Mouse (Mus musculus): ENCODE results near the gene Ptprd.

The Ptprd gene

GRCm38 (mm10) chr4:76913532-76914150 is 1298.1 kb downstream of the Ptprd start:
- DNase-seq (ENCODE audit: low spot score in 2 of 2) = no peak

GRCm38 (mm10) chr4:76901692-76902091 is 1310.1 kb downstream of the Ptprd start:
- DNase-seq (ENCODE audit: low spot score in 2 of 2) = no peak

DNA sequence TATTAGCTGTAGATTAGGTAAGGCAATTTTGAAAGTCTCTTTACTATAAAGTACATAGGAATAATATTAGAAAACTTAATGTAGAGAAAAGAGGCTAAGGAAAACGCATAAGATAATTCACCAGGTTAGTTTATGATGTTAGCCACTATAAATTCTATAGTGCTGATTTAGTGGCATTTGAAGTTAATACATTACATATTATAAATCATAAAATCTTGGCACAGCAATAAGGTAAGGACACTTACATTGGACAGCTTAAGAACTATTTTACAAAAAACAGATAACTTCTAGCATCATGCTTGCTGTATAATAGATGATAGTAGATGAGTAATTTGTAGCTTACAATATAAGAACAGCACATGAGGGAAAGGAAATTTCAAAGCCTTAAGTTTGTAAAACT is 1322.1 kb downstream of the Ptprd start:
- no peak for DNase-seq (ENCODE audit: low spot score in 2 of 2)

DNA sequence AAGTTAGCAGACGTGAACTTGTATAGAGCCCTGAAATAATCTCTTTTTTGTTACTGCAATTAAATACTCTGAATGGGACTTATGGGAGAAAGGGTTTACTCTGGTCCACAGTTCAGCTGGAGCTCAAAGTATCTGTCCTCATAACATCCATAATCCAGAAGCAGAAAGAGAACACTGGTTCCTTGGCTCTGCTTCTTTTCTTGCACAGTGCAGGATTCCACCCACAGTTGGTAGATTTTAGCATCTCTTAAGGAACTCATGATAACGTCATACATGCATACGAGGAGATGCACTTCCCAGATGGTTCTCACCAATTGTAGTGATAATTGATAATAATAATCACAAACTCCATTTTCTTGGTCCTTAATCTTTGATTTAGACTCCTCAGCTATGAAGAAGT is 1330.2 kb downstream of the Ptprd start:
- no peak for DNase-seq (ENCODE audit: low spot score in 2 of 2)

- DNase-seq (ENCODE audit: low spot score in 2 of 2) = no peak
Observed at GRCm38 (mm10) chr4:76870971-76871370, 1340.8 kb downstream of the Ptprd start.

- DNase-seq (ENCODE audit: low spot score in 2 of 2) = no peak
Observed at GRCm38 (mm10) chr4:76865585-76865984, 1346.2 kb downstream of the Ptprd start.

DNA sequence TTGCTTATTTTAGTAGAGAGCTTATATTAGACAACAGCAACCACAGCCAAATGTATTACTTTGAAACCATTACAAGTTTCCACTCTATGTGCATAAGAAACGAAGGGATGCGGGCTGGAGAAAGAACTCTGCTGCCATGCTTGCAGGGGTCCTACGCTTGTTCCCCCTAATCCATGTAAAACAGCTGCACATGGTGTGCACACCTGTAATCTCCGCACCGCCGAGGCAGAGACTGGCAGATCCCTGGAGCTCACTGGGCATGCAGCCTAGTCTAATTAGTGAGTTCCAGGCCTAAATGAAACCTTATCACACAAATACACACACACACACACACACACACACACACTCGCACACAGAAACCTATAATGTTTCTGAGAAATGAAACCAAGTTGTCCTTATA is 1365.5 kb downstream of the Ptprd start:
- DNase-seq (ENCODE audit: low spot score in 2 of 2) = no peak

GRCm38 (mm10) chr4:76839016-76839415 is 1372.7 kb downstream of the Ptprd start:
- DNase-seq (ENCODE audit: low spot score in 2 of 2) = no peak

- DNase-seq (ENCODE audit: low spot score in 2 of 2) = no peak
Observed at GRCm38 (mm10) chr4:76812138-76812537, 1399.6 kb downstream of the Ptprd start.

DNA sequence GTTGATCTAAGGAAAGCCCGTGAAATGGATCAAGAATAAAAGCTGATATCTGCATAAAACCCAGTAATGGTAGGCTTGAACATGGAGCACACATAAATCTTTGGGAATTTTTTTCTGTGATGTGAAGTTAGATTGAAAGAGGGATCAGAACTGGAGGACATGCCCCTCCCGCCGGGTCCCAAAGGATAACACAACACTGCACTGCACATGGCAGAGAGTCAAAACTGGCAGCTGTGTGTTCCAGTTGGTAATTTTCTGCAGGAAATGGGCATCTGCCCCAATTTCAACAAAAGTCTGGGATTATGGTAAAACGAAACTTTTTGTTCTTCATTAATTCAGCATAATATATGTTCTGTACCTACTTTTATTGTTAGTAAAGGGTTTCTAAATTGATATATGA is 1409.1 kb downstream of the Ptprd start:
- DNase-seq (ENCODE audit: low spot score in 2 of 2) = no peak

DNA sequence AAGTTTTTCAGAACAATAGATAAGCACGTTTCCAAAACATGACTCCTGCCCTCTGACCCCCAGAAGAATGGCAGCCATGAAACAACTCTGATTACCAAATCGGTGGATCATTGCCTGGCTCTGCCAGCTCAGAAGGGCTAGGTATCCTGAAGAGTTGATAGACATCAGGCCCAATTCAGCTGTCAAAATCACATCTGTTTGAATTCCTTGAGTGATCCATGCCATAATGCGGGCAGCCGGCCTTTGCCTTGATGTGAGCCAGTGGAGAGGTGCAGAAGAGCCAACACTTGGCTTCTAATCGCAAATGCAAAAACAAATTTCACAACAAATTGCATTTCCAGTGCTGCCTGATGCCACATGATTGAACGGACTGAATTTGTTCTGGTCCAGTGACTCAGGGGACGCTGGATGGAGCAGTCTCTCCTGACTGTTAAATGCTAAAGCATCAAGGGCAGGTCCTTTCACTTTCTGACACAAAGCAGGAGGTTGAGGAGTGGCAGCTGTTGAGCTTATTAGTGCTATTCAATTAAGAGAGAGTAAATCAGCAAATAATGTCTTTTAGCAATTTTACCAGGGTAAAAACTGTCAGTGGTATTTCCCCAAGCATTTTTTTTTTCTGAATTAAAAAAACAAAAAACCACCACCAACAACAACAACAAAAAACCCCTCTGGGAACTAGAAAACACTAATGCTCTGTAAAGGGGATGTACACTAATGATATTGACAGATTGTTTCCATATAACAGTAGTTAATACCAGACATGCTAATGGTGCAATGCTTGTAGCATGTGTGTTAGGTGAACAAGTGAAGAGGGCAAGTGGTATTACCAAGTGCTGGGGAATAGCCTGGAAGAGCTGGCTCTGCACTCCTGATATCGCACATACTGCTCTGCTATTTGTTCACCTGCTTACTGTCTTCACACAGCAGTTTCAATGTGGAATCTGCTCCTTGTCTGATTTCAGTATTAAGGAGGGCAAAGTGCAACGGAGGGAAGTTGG is 1413.5 kb downstream of the Ptprd start:
- DNase-seq (ENCODE audit: low spot score in 2 of 2) = no peak

DNA sequence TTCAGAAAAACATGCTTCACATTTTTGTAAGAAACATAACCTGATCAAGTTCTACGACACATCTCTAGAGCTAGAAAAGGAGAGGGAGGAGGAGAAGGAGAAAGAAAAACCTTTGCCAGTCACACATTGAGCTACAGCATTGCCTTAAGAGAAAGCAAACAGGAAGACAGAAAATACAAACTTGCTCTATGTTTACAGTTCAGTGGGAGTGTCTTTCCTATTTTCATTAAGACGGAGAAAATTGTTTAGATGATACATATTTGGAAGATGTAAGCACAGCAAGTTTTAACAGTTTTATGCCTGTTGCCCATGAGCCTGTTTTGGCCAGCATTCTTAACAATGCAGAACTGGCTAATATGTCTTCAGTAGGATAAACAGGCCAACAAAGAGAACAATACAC is 1426.4 kb downstream of the Ptprd start:
- DNase-seq (ENCODE audit: low spot score in 2 of 2) = no peak

DNA sequence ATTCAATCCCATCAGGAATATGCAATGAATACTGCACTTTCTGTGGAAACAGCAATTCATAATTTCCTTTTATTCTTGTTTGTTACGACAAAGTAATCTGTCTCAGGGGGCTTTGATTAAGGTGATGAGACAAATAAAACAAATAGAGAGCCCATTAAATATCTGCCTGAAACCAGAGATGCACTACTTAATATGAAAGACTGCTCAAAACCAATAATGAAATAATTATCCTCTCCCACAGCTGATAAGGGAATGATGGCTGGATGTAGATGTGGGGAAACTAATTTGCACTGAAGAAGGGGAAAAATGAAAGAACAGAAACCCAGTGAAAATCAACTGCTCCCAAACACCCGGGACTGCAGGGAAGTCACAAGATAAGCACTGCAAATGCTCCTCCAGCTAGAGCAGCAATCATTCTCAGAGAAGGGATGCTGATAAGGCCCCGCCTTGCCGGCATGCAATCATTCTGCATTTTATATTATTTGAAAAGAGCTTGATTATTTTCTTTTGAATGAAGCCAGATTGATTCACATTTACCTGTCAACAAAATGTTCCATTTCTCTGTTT is 1432.1 kb downstream of the Ptprd start:
- DNase-seq (ENCODE audit: low spot score in 2 of 2) = no peak

- no peak for DNase-seq (ENCODE audit: low spot score in 2 of 2)
Observed at GRCm38 (mm10) chr4:76766918-76767317, 1444.8 kb downstream of the Ptprd start.

GRCm38 (mm10) chr4:76766429-76766828 is 1445.3 kb downstream of the Ptprd start:
- DNase-seq (ENCODE audit: low spot score in 2 of 2) = no peak

GRCm38 (mm10) chr4:76750709-76751108 is 1461.1 kb downstream of the Ptprd start:
- no peak for DNase-seq (ENCODE audit: low spot score in 2 of 2)

DNA sequence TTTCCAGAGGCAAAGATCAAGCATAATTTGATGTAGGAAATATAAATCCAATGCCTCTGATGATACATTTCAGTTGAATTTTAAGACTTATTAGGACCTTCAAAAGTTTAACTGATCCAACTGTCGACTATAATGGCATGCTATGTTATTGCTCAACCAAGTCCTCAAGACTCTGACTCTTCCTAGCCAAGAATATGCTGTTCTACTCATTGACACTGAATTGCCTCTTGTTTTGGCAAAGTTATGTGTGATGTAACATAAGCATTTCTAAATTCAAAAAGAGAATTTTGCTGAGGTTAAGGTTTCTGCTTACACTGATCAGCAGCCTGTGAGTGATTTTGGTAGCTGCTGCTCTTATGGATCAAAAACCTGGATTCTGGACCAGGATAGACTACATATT is 1475.9 kb downstream of the Ptprd start:
- no peak for DNase-seq (ENCODE audit: low spot score in 2 of 2)

DNA sequence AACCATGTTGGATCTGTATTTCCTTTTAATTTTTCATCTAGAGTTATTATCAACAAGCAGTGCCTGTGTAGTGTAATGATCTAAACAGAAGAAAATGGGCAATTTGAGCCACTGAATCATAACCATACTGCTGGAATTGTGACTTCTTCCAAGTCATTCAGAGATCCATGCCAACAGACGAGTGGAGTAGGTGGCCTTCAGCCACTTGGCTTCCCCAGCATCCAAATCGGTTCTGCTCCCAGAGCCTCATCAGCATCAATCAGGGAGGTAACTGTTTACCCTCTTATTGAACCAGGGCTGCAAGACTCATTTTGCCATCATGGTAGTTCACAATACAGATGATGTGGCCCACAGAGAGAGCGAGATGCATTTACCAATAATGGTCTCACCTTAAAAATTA is 1536.0 kb downstream of the Ptprd start:
- DNase-seq (ENCODE audit: low spot score in 2 of 2) = no peak

- no peak for DNase-seq (ENCODE audit: low spot score in 2 of 2)
Observed at GRCm38 (mm10) chr4:76673224-76673623, 1538.5 kb downstream of the Ptprd start.

GRCm38 (mm10) chr4:76672653-76673052 is 1539.1 kb downstream of the Ptprd start:
- DNase-seq (ENCODE audit: low spot score in 2 of 2) = no peak

DNA sequence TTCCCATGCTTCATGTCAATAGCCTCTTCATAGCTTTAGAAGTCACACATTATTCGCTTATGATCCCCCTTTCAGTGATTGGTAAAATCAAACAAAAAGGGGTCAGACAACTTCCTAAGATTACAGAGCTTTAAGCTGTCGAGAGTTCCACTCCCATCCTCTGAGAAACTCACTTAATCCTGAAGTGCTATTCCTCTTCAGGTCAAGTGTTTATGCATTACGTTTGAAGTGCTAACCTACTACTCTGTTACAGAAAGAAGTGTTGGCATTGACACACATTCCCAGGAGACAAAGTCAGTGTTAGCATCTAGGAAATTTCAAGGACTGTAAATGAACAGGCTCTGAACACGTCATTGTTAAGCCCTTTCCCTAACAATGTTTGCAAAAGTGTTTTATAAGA is 1550.0 kb downstream of the Ptprd start:
- no peak for DNase-seq (ENCODE audit: low spot score in 2 of 2)

GRCm38 (mm10) chr4:76660146-76660545 is 1551.6 kb downstream of the Ptprd start:
- DNase-seq (ENCODE audit: low spot score in 2 of 2) = no peak

GRCm38 (mm10) chr4:76656734-76657133 is 1555.0 kb downstream of the Ptprd start:
- DNase-seq (ENCODE audit: low spot score in 2 of 2) = no peak

Measured in frontal cortex, postnatal 25 days (tissue).